Mouse (Mus musculus): ENCODE measurements around the gene Vgll1.

The Vgll1 gene

DNA sequence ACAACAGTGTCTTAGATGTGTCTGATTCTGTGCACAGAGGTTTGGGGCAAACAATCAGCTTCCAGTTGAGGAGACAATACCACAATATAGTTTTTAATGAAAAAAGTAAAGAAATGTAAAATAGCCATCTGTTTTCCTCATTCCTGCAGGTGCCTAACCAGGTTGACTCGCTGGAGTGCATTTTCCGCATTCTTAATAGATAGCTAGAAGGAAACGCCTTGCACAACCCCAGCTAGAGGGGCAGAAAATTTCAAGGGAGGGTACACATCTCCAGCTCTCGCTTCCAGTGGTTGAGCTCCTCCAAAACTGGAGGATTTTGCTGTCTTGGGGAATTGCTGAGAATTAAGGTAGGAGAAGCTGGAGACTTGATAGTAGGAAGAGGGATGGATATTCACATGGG is at the start of gene Vgll1:
Gene Vgll1, plus strand, starts transcription at position 301 of the 400 bp plus-strand sequence.
- DNase-seq (ENCODE audit: low read depth, low spot score): no peak

DNA sequence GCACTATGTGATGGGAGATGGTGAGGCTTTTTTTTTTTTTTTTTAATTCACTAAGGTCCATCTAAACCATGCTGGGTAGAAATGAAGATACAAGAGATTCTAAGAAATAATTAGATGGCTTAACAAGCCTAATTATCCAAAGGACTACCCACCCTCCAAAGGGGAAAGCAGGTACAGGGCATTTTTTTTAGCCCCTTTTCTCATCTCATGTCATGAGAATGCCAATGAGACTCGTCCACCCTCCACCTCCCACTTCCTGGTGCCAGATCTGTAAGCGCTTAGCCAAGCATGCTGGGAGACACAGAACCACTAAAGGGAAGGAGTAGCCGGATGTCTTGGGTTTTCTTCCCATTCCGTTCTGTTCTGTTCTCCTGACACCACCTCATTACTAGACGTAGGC is 45.1 kb upstream of the Vgll1 start, which contains the start of gene Brs3:
Gene Brs3, plus strand, starts transcription at position 301 of the 400 bp plus-strand sequence.
- no peak for DNase-seq (ENCODE audit: low read depth, low spot score)

DNA sequence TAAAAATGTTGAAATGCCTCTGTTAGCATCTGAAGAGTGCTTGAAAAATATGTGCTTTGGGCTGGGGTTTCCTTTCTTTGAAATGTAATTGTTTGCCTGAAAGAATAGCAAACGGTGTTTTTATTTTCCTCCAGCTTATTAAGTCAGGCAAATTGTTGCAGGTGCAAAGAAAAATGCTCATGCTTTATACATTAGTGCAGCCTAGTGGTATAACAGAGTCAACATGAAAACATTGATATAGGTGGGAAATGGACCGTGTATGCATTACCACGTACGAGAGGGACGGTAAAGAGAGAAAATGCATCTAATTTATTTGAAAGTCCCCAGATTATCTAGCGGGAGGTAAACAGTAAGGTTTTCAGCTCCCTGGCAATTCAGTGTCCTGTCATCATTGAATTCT is 44.0 kb upstream of the Vgll1 start:
- DNase-seq (ENCODE audit: low read depth, low spot score): no peak

DNA sequence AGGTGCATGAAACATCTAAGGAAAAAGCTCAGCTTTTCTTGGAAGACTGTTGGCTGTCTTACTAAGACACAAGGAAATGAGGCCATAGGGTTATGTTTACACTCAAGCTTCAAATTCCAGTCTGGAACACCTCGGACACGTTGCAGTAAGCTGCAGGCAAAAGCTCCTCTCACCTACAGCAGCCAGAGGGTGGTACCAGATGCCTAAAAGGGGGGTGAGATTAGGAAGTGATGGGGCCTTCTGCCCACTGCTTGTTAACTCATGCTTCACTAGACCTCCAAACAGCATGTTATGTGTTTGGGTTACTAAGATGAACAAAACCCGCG is 35.1 kb upstream of the Vgll1 start:
- no peak for DNase-seq (ENCODE audit: low read depth, low spot score)

DNA sequence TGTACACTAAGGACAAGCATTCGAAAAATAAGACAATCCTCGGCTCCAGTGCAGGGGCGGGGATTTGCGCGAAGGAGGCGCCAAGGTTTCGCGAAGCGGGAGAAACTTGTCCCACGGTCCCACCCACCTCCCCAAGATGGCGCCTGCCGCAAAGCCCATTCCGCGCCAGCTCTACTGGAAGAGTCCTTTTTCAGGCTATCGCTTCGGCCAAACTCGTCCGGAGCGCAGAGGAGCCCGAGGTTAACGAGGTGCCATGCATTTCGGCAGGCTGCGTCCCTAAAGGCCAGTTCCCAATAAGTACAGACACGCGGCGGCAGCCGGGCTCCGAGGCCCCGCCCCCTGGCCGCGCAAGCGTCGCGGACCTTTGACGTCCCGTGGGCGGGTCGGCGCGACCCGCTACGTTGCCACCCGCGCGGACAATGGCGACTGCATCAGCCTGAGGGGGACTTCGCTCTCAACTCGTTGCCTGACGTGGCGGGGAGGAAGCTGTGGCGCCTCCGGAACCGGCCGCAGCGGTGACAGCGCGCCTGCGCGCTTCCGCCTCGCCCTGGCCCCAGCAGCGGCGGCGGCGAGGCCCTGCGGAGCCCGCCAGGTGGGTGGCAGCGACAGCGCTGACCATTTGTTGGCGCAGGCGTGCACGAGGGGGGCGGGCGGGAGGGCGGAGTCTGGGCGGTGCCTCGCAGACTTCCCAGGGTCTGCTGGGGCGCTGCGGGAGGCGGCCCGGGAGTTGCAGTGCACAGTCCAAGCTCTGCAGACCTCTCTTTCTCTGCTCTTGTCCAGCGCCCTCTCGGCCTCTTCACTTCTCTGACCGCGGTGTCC is 34.5 kb upstream of the Vgll1 start, which contains the start of gene Htatsf1:
Gene Htatsf1, plus strand, starts transcription at position 410 of the 819 bp plus-strand sequence.
- peak; percentile 66 for DNase-seq (ENCODE audit: low read depth, low spot score)

DNA sequence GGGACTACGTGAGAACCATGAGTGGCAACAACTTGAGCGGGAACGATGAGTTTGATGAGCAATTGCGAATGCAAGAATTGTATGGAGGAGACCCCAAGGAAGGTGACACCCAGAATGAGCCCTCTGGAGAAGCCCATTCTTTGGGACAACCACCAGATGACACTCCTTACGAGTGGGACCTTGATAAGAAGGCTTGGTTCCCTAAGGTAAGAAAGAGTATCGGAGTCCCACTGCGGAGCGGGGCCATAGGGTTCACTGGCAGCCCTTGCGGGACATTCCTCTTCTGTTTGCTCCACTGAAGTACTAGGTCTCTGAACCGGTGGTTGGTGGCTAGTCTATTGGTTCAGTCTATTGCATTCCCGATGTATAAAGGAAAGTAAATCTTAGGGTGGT is 33.9 kb upstream of the Vgll1 start:
- DNase-seq (ENCODE audit: low read depth, low spot score): no peak

DNA sequence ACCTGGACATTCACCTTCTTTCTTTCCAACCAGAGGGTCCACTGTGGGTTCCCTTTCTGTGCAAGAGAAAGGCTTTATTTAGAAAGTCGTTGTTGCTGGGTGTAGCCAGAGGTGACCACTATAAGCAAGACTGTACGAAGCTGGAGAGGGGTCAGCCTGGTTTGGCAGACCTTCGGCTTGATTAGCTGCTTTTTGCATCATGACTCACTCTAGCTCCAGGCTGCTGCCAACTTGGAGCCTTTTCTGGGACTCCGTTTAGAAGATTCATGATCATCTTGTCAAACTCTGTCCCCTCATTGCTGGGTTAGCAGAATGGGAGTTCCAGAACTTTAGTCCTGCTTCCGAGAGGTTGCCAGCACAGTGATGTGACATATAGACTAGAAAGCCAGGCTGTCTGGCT is 6.4 kb upstream of the Vgll1 start:
- DNase-seq (ENCODE audit: low read depth, low spot score): no peak

DNA sequence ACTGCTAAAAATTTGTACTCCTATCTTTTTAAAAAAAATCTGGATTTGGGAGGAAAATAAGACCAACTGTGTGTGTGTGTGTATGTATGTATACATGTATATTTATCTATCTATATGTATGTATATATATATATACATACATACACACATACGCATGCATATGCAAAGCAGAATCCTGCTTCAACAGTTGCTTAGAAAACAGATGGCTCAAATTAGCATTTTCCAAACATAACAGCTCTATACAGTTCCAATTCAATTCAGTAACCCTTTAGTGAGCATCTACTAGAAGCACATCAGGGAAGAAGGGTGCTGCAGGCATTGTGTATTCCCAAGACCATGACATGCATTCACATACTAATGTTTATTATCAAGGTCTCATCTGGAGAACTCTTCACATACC is 15.5 kb downstream of the Vgll1 start:
- DNase-seq (ENCODE audit: low read depth, low spot score): no peak

DNA sequence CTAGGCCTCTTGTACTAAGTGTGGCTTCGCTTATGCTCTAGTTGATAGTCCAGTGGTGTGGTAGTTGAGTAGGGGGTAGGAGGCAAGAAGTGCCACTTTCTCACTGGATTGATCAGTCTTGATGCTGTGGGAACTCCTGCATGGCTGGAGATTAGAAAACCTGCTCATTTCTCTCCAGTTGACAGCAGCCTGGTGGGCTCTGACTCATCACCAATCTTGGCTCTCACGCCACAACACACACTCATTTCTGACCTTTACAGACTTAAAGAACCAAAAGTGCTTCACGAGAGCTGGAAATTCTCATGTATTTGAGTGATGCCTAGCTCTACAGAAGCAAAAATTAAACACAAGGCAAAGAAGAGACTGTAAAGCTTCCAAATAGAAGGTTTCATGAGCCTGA is 19.1 kb downstream of the Vgll1 start:
- no peak for DNase-seq (ENCODE audit: low read depth, low spot score)

DNA sequence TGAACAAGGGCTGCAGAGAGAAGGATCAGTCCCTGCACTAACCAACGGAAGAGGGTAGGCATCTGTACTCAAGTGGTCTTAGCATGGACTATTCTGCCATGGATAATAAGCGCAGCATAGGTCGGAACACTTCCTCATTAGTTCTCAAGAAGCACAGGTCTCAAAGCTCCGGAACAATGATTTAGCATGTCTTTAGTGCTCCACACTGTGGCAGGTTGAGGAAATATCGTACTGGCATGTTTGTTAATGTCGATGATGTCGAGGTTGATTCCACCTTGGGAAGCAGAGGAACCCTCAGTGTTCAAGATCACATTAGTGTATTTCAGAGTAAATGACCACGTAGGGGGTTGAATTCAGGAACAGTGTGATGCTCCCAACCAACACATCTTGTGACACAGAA is 30.2 kb downstream of the Vgll1 start:
- no peak for DNase-seq (ENCODE audit: low read depth, low spot score)

DNA sequence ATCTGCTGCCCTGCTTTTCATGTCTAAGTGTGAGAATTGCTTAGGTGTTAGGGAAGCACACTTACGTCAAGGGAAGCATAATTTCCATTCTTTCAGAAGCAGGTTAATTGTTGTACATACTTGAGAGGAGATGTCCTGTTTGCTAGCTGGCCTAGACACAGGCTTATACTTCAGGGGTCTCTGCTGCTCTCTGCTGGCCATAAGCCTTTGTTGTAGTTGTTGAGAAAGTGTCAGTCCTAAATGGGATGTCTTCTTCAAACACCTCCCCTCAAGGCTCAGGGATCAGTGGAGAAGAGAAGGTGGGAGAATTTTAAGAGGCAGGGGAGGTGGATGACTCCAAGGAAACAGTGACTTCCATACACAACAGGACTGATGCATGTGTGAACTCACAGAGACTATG is 32.9 kb downstream of the Vgll1 start:
- no peak for DNase-seq (ENCODE audit: low read depth, low spot score)

DNA sequence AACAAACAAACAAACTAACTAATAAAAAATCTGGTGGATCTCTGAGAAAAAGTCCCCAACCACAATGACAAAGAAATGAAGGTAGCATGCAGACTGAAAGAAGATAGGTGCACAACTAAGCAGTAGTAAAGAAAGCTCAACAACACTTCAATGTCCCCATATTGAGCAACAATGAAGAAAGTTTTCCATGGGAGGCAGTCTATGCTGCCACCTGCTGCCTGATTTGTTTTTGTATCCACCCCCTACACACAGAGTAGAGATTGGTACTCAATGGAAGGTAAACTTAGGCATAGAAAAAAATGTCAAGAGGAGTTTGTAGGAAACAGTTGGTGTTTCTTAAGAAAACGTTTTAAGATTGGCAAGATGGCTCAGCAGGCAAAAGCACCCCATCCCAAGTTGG is 42.7 kb downstream of the Vgll1 start:
- no peak for DNase-seq (ENCODE audit: low read depth, low spot score)

DNA sequence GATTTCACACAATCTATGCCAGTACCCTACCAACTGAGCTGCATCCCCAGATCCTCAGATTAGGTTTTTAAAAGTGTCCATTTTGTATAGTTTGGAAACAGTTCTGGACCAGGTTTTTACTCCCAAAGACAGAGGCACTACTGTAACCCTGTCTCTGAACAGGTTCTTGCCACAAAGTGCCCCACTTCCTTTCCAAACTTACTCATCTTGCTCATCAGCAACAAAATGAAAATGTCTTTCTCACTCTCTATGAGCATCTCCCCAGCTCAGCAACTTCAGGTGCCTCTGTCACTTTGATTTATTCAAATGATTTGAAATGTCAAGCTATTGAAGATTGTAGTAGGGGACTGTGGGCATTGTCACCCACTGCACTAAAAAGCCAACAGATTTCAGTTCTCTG is 49.7 kb downstream of the Vgll1 start:
- DNase-seq (ENCODE audit: low read depth, low spot score): no peak

DNA sequence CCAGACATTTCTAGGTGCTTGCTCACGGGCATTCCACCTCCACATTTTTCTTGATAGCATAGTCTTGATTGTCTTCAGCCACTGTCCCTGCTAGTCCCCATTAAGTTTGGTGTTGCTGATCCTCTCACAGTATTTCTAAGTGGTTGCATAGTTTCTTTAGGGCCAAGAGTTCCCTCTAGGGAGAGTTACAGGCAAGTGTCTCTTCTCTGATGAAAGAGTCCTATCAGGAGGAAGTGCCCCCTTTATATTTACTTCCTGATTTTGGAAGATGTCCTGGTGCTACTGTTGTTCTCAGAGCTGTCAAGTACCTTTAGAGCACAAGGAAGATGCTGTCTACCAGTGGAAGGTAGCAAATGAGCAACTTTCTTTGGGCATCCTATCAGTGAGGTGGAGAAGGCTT is 65.6 kb downstream of the Vgll1 start:
- DNase-seq (ENCODE audit: low read depth, low spot score): no peak
